Mouse (Mus musculus) olfactory bulb, adult 2 months (tissue): Measurements from ENCODE around the gene Flvcr2.

Experiments used
- CTCF ChIP-seq: fragments of 200-500 bp; IDR thresholded peaks from 2 replicates; pipeline ENCODE4 v1.5.1; 2012; ENCODE audit warnings: low read depth, mild to moderate bottlenecking, low read length, moderate library complexity; ENCODE audit not compliant: insufficient read depth
- POLR2A ChIP-seq: fragments of 200-500 bp; IDR thresholded peaks from 2 replicates; pipeline ENCODE4 v1.6.1; 2012; ENCODE audit warnings: mild to moderate bottlenecking, low read depth, low read length, moderate library complexity; ENCODE audit not compliant: insufficient read depth

- TF ChIP-seq POLR2A = no peak
- no peak for TF ChIP-seq CTCF
Observed at GRCm38 (mm10) chr12:85825361-85825760, 79.0 kb downstream of the Flvcr2 start.
